Mouse (Mus musculus): ENCODE data around the gene Tmem179b. TPM values are rescaled to one million over a fixed set of nuclear protein-coding genes. Genes with fewer than 3 reads are reported as not detected.
"Not testable (repeated sequence)": the region's sequence is repeated elsewhere in the genome, so short reads cannot be mapped to it uniquely, and the experiment has no call there.

Tmem179b gene
- polyA plus RNA-seq, 1 experiment from 2014 or later = 47.6 TPM

DNA sequence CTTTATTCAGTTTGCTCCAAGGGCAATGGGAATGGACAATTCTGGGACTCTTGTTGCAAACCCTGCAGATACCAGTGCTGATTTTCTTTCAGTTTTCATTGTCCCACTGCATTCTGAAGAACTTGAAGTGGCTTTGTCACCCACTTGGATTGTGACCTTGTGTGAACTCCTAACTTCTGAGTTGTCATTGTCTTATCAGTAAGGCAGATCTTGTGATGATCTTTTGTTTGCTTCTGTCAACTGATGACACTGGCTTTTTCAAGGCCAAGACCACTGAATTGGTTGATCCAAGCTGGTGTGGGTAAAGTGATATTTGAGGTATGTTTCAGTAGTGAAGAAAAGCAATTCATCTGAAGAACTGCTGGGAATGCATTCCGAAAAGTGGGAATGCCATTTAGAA, 28.9 kb downstream of the Tmem179b start:
- Histone ChIP-seq H3K27ac (no peak overlapping the region), H3K4me2 (no peak overlapping the region), H3K27me3 (no peaks in the 10 kb centered on the region), H3K9me3 (replicated peaks) (no peaks in the 10 kb centered on the region), H3K36me3 (peaks cover 80% of the 10 kb centered on the region), H3K4me1 (replicated peaks) (peaks cover 19% of the 10 kb centered on the region), H3K9ac (no peak overlapping the region), H3K4me3 (no peak overlapping the region)
- WGBS = 94% methylated on average over 1 of the region's 1 CpGs
- ATAC-seq (replicated peaks; ENCODE audit: insufficient number of reproducible peaks, insufficient read depth, low FRiP score, low read depth) = no peak

DNA sequence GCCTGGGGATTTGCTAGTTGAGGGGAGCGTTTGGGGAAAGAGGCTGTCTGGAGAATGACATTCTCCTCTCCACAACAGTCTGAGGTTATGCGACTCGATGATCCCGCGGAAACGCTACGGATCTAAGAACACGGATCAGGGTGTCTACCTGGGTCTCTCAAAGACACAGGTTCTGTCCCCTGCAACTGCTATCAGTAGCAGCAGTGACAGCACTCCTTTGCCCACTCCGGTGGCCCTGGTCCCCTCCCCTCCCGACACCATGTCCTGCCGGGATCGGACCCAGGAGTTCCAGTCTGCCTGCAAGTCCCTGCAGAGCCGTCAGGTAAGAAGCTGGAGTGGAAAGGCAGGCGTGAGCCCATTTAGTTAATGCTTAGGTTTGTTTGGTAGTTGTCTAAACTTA, 32.1 kb downstream of the Tmem179b start:
- 8% methylated on average over 14 of the region's 14 CpGs for WGBS
- Histone ChIP-seq H3K36me3 (peaks cover 75% of the 10 kb centered on the region), H3K9ac (peak overlapping the region; percentile 91), H3K9me3 (replicated peaks) (no peaks in the 10 kb centered on the region), H3K4me3 (peak overlapping the region; percentile 87), H3K27me3 (no peaks in the 10 kb centered on the region), H3K27ac (peak overlapping the region; percentile 96), H3K4me1 (replicated peaks) (peaks cover 22% of the 10 kb centered on the region), H3K4me2 (peak overlapping the region; percentile 90)
- no peak for ATAC-seq (replicated peaks; ENCODE audit: insufficient number of reproducible peaks, insufficient read depth, low FRiP score, low read depth)

- under 1% methylated on average over 36 of the region's 36 CpGs for WGBS
- peaks cover 67% of the 10 kb centered on the region for H3K36me3 ChIP-seq
These were observed 32.9 kb downstream of the Tmem179b start, which contains the start of gene Stx5a for GRCm38 (mm10) chr19:8741243-8741869. Stx5a (plus strand) TSS chr19:8741413.

DNA sequence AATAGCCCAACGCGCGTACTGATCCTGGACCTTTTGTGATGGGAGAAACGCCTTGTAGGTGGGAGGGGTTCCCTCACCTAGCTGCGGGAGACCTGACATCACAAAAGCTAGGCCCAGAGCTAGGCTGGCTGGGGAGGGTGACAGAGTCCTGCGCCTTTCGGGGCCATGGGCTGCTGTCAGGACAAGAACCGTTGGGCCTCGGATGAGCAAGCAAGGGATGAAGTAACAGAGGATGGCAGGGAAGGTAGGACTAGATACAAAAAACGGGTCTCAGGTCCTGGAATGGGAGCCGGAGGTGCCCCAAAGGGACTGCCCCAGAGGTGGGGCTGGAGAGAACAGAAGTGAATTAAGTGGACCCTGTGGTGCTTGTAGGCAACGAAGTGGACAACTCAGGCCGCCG, 33.7 kb downstream of the Tmem179b start, which contains the start of gene 1700092M07Rik:
TSS of gene 1700092M07Rik (plus strand) at position 116 of the 400 bp plus-strand sequence.
- H3K27ac ChIP-seq = peak within 1 kb of the TSS; percentile 96
- no peaks in the 10 kb centered on the region for H3K9me3 ChIP-seq (replicated peaks)
- no peak for ATAC-seq (replicated peaks; ENCODE audit: insufficient number of reproducible peaks, insufficient read depth, low FRiP score, low read depth)
- peak within 1 kb of the TSS; percentile 91 for H3K9ac ChIP-seq
- 70% methylated on average over 14 of the region's 14 CpGs for WGBS
- peaks cover 59% of the 10 kb centered on the region for H3K36me3 ChIP-seq
- no peaks in the 10 kb centered on the region for H3K27me3 ChIP-seq
- peak within 1 kb of the TSS; percentile 52 for H3K4me2 ChIP-seq
- peaks cover 29% of the 10 kb centered on the region for H3K4me1 ChIP-seq (replicated peaks)
- H3K4me3 ChIP-seq = peak within 1 kb of the TSS; percentile 87

More at GRCm38 (mm10) chr19:8741243-8741869, 32.9 kb downstream of the Tmem179b start, which contains the start of gene Stx5a:
- peak within 1 kb of the TSS; percentile 90 for H3K4me2 ChIP-seq
- H3K27ac ChIP-seq = peak within 1 kb of the TSS; percentile 96
- H3K4me1 ChIP-seq (replicated peaks) = peaks cover 29% of the 10 kb centered on the region
- ATAC-seq (replicated peaks; ENCODE audit: insufficient number of reproducible peaks, insufficient read depth, low FRiP score, low read depth) = peak; percentile 97
- no peaks in the 10 kb centered on the region for H3K27me3 ChIP-seq
- H3K9ac ChIP-seq = peak within 1 kb of the TSS; percentile 91
- no peaks in the 10 kb centered on the region for H3K9me3 ChIP-seq (replicated peaks)
- peak within 1 kb of the TSS; percentile 87 for H3K4me3 ChIP-seq

- H3K9me3 ChIP-seq (replicated peaks) = no peaks in the 10 kb centered on the region
- H3K27ac ChIP-seq = no peak overlapping the region
- H3K27me3 ChIP-seq = no peaks in the 10 kb centered on the region
- no peak overlapping the region for H3K4me3 ChIP-seq
- ATAC-seq (replicated peaks; ENCODE audit: insufficient number of reproducible peaks, insufficient read depth, low FRiP score, low read depth) = no peak
- H3K9ac ChIP-seq = no peak overlapping the region
- H3K36me3 ChIP-seq = peaks cover 49% of the 10 kb centered on the region
- WGBS = 89% methylated on average over 6 of the region's 6 CpGs
- peaks cover 34% of the 10 kb centered on the region for H3K4me1 ChIP-seq (replicated peaks)
- H3K4me2 ChIP-seq = no peak overlapping the region
These were observed 34.6 kb downstream of the Tmem179b start for GRCm38 (mm10) chr19:8739646-8740045.

- no peak for ATAC-seq (replicated peaks; ENCODE audit: insufficient number of reproducible peaks, insufficient read depth, low FRiP score, low read depth)
These were observed 35.4 kb downstream of the Tmem179b start for GRCm38 (mm10) chr19:8738911-8739310.

DNA sequence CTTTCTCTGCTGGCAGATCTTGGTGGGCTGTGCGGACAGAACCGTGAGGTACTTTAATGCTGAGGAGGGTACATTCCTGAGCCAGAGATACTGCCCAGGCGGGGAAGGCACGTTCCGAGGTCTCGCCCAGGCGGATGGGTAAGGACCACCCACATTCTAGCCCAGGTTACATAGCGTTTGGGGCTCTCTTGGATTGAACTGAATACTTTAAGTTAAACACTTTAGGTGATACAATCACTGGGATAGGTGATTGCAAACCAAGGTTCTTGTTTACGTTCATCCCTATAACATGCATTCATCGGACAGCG, 38.2 kb downstream of the Tmem179b start:
- peak overlapping the region; percentile 86 for H3K4me3 ChIP-seq
- H3K9ac ChIP-seq = peak overlapping the region; percentile 72
- no peaks in the 10 kb centered on the region for H3K27me3 ChIP-seq
- ATAC-seq (replicated peaks; ENCODE audit: insufficient number of reproducible peaks, insufficient read depth, low FRiP score, low read depth) = no peak; the same call in 1 of the 2 replicates
- peaks cover 29% of the 10 kb centered on the region for H3K36me3 ChIP-seq
- peak overlapping the region; percentile 71 for H3K27ac ChIP-seq
- H3K4me1 ChIP-seq (replicated peaks) = peaks cover 21% of the 10 kb centered on the region
- peak overlapping the region; percentile 78 for H3K4me2 ChIP-seq
- 2% methylated on average over 11 of the region's 11 CpGs for WGBS
- H3K9me3 ChIP-seq (replicated peaks) = no peaks in the 10 kb centered on the region

More at GRCm38 (mm10) chr19:8738911-8739310, 35.4 kb downstream of the Tmem179b start:
- H3K4me3 ChIP-seq = no peak overlapping the region
- no peaks in the 10 kb centered on the region for H3K27me3 ChIP-seq
- WGBS = 89% methylated on average over 7 of the region's 7 CpGs
- peaks cover 42% of the 10 kb centered on the region for H3K36me3 ChIP-seq
- H3K4me2 ChIP-seq = no peak overlapping the region
- H3K9ac ChIP-seq = no peak overlapping the region
- H3K4me1 ChIP-seq (replicated peaks) = peaks cover 34% of the 10 kb centered on the region
- no peak overlapping the region for H3K27ac ChIP-seq
- no peaks in the 10 kb centered on the region for H3K9me3 ChIP-seq (replicated peaks)

- peaks cover 17% of the 10 kb centered on the region for H3K4me1 ChIP-seq (replicated peaks)
- peaks cover 29% of the 10 kb centered on the region for H3K36me3 ChIP-seq
- peak within 1 kb of the TSS; percentile 71 for H3K27ac ChIP-seq
- no peaks in the 10 kb centered on the region for H3K27me3 ChIP-seq
- WGBS = under 1% methylated on average over 32 of the region's 32 CpGs
- peak; percentile 86 for ATAC-seq (replicated peaks; ENCODE audit: insufficient number of reproducible peaks, insufficient read depth, low FRiP score, low read depth)
- H3K9ac ChIP-seq = peak within 1 kb of the TSS; percentile 72
- peak within 1 kb of the TSS; percentile 78 for H3K4me2 ChIP-seq
- H3K4me3 ChIP-seq = peak within 1 kb of the TSS; percentile 86
- H3K9me3 ChIP-seq (replicated peaks) = no peaks in the 10 kb centered on the region
These were observed 38.7 kb downstream of the Tmem179b start, which contains the start of gene Wdr74 for GRCm38 (mm10) chr19:8735389-8736159. Wdr74 (plus strand) TSS chr19:8735827.

DNA sequence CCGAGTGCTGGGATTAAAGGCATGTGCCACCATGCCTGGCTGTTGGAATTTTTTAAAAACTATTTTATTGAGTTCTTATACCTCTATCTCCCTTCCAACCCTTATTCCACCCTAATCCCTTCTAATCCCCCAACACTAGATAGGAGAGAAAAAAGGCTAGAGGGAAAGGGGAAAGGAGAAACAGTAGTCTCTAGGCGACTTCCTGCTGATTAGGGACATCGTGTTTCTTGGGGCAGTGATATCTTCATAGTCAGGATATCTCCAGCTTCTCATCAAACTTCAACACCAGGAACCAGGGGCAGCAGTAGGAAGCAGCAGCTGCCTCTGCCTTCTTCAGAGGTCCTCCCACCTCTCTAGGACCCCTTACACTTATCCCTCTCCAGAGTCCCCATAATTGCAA, 39.9 kb downstream of the Tmem179b start:
- no peaks in the 10 kb centered on the region for H3K9me3 ChIP-seq (replicated peaks)
- peaks cover 13% of the 10 kb centered on the region for H3K4me1 ChIP-seq (replicated peaks)
- peaks cover 16% of the 10 kb centered on the region for H3K36me3 ChIP-seq
- H3K4me2 ChIP-seq = no peak overlapping the region
- no peak overlapping the region for H3K9ac ChIP-seq
- no peak overlapping the region for H3K27ac ChIP-seq
- 43% methylated on average over 3 of the region's 3 CpGs for WGBS
- no peaks in the 10 kb centered on the region for H3K27me3 ChIP-seq
- H3K4me3 ChIP-seq = no peak overlapping the region
- no peak for ATAC-seq (replicated peaks; ENCODE audit: insufficient number of reproducible peaks, insufficient read depth, low FRiP score, low read depth)

DNA sequence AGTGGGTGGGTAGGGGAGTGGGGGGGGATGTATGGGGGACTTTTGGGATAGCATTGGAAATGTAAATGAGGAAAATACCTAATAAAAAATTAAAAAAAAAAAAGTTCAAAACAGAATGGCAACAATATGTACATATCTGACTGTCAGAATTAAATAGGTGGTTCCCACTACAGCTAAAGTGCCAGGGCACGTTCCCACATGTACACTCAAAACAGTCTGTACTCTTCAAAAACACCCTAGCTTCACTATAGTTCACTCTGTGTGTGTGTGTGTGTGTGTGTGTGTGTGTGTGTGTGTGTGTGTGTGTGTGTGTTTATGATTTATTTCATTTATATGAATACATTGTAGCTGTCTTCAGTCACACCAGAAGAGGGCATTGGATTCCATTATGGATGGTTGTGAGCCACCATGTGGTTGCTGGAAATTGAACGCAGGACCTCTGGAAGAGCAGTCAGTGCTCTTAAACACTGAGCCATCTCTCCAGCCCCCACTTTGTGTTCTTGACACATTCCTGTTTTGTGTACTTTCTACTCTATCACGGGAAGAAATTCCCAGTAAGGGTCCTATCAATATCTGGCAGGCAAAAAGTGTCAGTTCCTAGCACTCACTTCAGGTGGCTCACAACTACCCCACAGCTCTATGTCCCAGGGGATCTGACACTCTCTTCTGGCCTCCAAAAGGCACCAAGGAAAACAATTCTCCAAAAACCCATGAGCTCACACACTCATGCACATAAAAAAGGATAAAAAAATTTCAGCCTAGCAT, 45.8 kb downstream of the Tmem179b start:
- 45% methylated on average over 3 of the region's 3 CpGs for WGBS
- H3K4me3 ChIP-seq = not testable (repeated sequence)

DNA sequence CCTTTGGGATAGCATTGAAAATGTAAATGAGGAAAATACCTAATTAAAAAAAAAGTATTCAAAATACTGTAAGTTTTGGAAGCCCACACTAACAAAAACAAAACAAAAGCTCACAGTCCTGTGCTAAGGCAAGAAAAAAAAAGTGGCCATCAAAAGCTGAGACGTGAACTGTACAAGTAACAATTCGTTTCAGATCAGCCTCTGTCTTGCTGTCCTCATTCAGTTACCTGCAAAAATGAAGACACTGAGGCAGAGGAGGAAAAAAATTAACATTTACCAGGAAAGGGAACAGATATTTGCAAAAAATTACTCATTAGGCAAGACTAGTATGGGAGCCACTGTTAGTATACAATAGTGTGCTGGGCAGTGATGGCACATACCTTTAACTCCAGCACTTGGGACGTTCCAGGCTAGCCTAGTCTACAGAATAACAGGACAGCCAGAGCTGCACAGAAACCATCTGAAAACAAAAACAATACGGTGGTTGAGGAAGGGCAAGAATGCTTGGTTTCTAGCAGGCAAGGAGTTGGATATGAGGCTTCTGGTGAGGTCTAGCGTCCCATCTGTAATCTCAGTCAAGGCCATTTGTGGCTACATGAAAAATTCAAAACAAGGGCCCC, 46.7 kb downstream of the Tmem179b start:
- Histone ChIP-seq H3K4me3 (no peak overlapping the region), H3K4me2 (no peak overlapping the region), H3K4me1 (replicated peaks) (peaks cover 17% of the 10 kb centered on the region), H3K27ac (no peak overlapping the region), H3K36me3 (peaks cover 28% of the 10 kb centered on the region), H3K9me3 (replicated peaks) (no peaks in the 10 kb centered on the region), H3K9ac (no peak overlapping the region), H3K27me3 (no peaks in the 10 kb centered on the region)
- no peak for ATAC-seq (replicated peaks; ENCODE audit: insufficient number of reproducible peaks, insufficient read depth, low FRiP score, low read depth)
- 24% methylated on average over 5 of the region's 5 CpGs for WGBS

More for the DNA sequence above, 45.8 kb downstream of the Tmem179b start:
- not testable (repeated sequence) for H3K9ac ChIP-seq; H3K27ac ChIP-seq; H3K4me2 ChIP-seq; H3K9me3 ChIP-seq (replicated peaks); ATAC-seq (replicated peaks; ENCODE audit: insufficient number of reproducible peaks, insufficient read depth, low FRiP score, low read depth); H3K27me3 ChIP-seq
- peaks cover 17% of the 10 kb centered on the region for H3K4me1 ChIP-seq (replicated peaks)
- H3K36me3 ChIP-seq = peaks cover 28% of the 10 kb centered on the region
